Mouse (Mus musculus) embryonic fibroblast, embryonic 13.5 days (primary cell): ENCODE results near the gene Upf1. TPM values are rescaled to one million over a fixed set of nuclear protein-coding genes. Genes with fewer than 3 reads are reported as not detected.

Experiments used
- H3K27ac ChIP-seq: 2 replicates; pipeline ENCODE4 v1.5.1; 2012; ENCODE audit warnings: low read length, control low read depth, inconsistent platforms; ENCODE audit not compliant: insufficient read depth
- H3K4me1 ChIP-seq: 2 replicates; pipeline ENCODE4 v1.6.1; 2011; ENCODE audit warnings: low read length; ENCODE audit not compliant: control insufficient read depth, insufficient read depth
- H3K4me3 ChIP-seq: 2 replicates; pipeline ENCODE4 v1.5.1; 2011; ENCODE audit warnings: mild to moderate bottlenecking, control low read depth, low read length; ENCODE audit not compliant: insufficient read depth
- CTCF ChIP-seq: IDR thresholded peaks from 2 replicates; pipeline ENCODE4 v1.5.1; 2011; ENCODE audit warnings: mild to moderate bottlenecking, control low read depth, low read length, moderate library complexity, borderline replicate concordance; ENCODE audit not compliant: insufficient read depth
- POLR2A ChIP-seq: IDR thresholded peaks from 2 replicates; pipeline ENCODE4 v1.6.1; 2011; ENCODE audit warnings: low read depth, mild to moderate bottlenecking, control low read depth, low read length, moderate library complexity
- polyA plus RNA-seq: library from polyadenylated mRNA; stranded (reverse); fragments of >200 nt; gene quantifications from 2 replicates; pipeline ENCODE4 v1.2.4, GENCODE M21; 2011; ENCODE audit warnings: low read depth; ENCODE audit not compliant: missing spikeins, insufficient read length

The Upf1 gene
- polyA plus RNA-seq, 1 experiment: 25.8 TPM

- no peaks in the 10 kb centered on the region for H3K4me1 ChIP-seq
- TF ChIP-seq CTCF (no peak), POLR2A (no peak)
- no peak overlapping the region for H3K27ac ChIP-seq
- no peak overlapping the region for H3K4me3 ChIP-seq
These were observed 39.7 kb downstream of the Upf1 start for GRCm38 (mm10) chr8:70313399-70313798.

- H3K4me3 ChIP-seq: no peak overlapping the region
- no peak for TF ChIP-seq POLR2A
- peak; percentile 67; the same call in 1 of the 2 replicates for TF ChIP-seq CTCF
- no peaks in the 10 kb centered on the region for H3K4me1 ChIP-seq
- no peak overlapping the region for H3K27ac ChIP-seq
These were observed 43.8 kb downstream of the Upf1 start for GRCm38 (mm10) chr8:70309311-70309710.

- Histone ChIP-seq H3K4me3 (peak overlapping the region; percentile 96), H3K27ac (peak overlapping the region; percentile 78), H3K4me1 (peaks cover 4% of the 10 kb centered on the region; the same call in 1 of the 2 replicates)
- TF ChIP-seq CTCF (no peak), POLR2A (no peak)
These were observed 50.2 kb downstream of the Upf1 start for GRCm38 (mm10) chr8:70302901-70303300.

- peak within 1 kb of the TSS; percentile 96 for H3K4me3 ChIP-seq
- H3K4me1 ChIP-seq: peaks cover 4% of the 10 kb centered on the region; the same call in 1 of the 2 replicates
- TF ChIP-seq CTCF (no peak), POLR2A (peak; percentile 84)
- H3K27ac ChIP-seq: peak within 1 kb of the TSS; percentile 78
These were observed 50.7 kb downstream of the Upf1 start, which contains the start of the genes Ddx49 and Cope for GRCm38 (mm10) chr8:70302358-70302890. TSS of gene Ddx49 (minus strand) at chr8:70302489. TSS of gene Cope (plus strand) at chr8:70302518.

- TF ChIP-seq POLR2A (no peak), CTCF (no peak)
- H3K4me1 ChIP-seq: peaks cover 4% of the 10 kb centered on the region; the same call in 1 of the 2 replicates
- H3K4me3 ChIP-seq: no peak overlapping the region
- H3K27ac ChIP-seq: no peak overlapping the region
These were observed 52.2 kb downstream of the Upf1 start for GRCm38 (mm10) chr8:70300881-70301280.

GRCm38 (mm10) chr8:70293988-70294405, 59.1 kb downstream of the Upf1 start:
- H3K27ac ChIP-seq: no peak overlapping the region

GRCm38 (mm10) chr8:70286737-70287136, 66.3 kb downstream of the Upf1 start:
- H3K4me3 ChIP-seq: no peak overlapping the region
- H3K27ac ChIP-seq: no peak overlapping the region
- TF ChIP-seq POLR2A: no peak
- TF ChIP-seq CTCF: peak; percentile 47; the same call in 1 of the 2 replicates
- H3K4me1 ChIP-seq: no peaks in the 10 kb centered on the region

More at GRCm38 (mm10) chr8:70293988-70294405, 59.1 kb downstream of the Upf1 start:
- TF ChIP-seq POLR2A: peak; percentile 27; the same call in 1 of the 2 replicates
- TF ChIP-seq CTCF: no peak
- H3K4me3 ChIP-seq: no peak overlapping the region
- no peaks in the 10 kb centered on the region for H3K4me1 ChIP-seq

- Histone ChIP-seq H3K4me1 (no peaks in the 10 kb centered on the region), H3K27ac (no peak overlapping the region), H3K4me3 (no peak overlapping the region)
- TF ChIP-seq CTCF (no peak), POLR2A (no peak)
These were observed 67.8 kb downstream of the Upf1 start for GRCm38 (mm10) chr8:70285304-70285703.

- no peak overlapping the region for H3K27ac ChIP-seq
- TF ChIP-seq CTCF: no peak
- no peak for TF ChIP-seq POLR2A
- peak overlapping the region; percentile 7; the same call in 1 of the 2 replicates for H3K4me3 ChIP-seq
- no peaks in the 10 kb centered on the region for H3K4me1 ChIP-seq
These were observed 68.7 kb downstream of the Upf1 start for GRCm38 (mm10) chr8:70284421-70284820.

GRCm38 (mm10) chr8:70283136-70284077, 69.7 kb downstream of the Upf1 start:
- TF ChIP-seq CTCF (no peak), POLR2A (peak; percentile 7; the same call in 1 of the 2 replicates)
- H3K4me1 ChIP-seq: no peaks in the 10 kb centered on the region
- peak overlapping the region; percentile 70 for H3K4me3 ChIP-seq
- H3K27ac ChIP-seq: peak overlapping the region; percentile 29
